Mouse (Mus musculus): ENCODE measurements around the gene Chaf1b. TPM values are rescaled to one million over a fixed set of nuclear protein-coding genes. Genes with fewer than 3 reads are reported as not detected.

Chaf1b gene
- under 1 TPM; 0.37 to 0.63 TPM for total RNA-seq (2021)
- long read RNA-seq, experiment 1, partial matches to known transcripts = 1 of 1 reads
- long read RNA-seq, experiment 1, other reads (novel, unspliced or antisense) = 0 of 1 reads
- long read RNA-seq, experiment 2, partial matches to known transcripts = 2 of 3 reads
- long read RNA-seq, experiment 2, other reads (novel, unspliced or antisense) = 0 of 3 reads

GRCm38 (mm10) chr16:93883423-93884085 lies at the start of gene Chaf1b:
Gene Chaf1b (plus strand): TSS chr16:93883901.
- peak; percentile 91 to 92 for DNase-seq (ENCODE audit: low spot score in 2 of 2)

GRCm38 (mm10) chr16:93834076-93834475 lies 49.6 kb upstream of the Chaf1b start:
- no peak for DNase-seq (ENCODE audit: low spot score in 2 of 2)

- no peak for DNase-seq (ENCODE audit: low spot score in 2 of 2)
Measured at GRCm38 (mm10) chr16:93839049-93839448, 44.7 kb upstream of the Chaf1b start.

GRCm38 (mm10) chr16:93850527-93850926 lies 33.2 kb upstream of the Chaf1b start:
- DNase-seq (ENCODE audit: low spot score in 2 of 2) = no peak

GRCm38 (mm10) chr16:93859967-93860366 lies 23.7 kb upstream of the Chaf1b start:
- DNase-seq (ENCODE audit: low spot score in 2 of 2) = no peak

GRCm38 (mm10) chr16:93860686-93861085 lies 23.0 kb upstream of the Chaf1b start:
- no peak for DNase-seq (ENCODE audit: low spot score in 2 of 2)

- no peak for DNase-seq (ENCODE audit: low spot score in 2 of 2)
Measured at GRCm38 (mm10) chr16:93874841-93875240, 8.9 kb upstream of the Chaf1b start.

GRCm38 (mm10) chr16:93877612-93878380 lies 5.9 kb upstream of the Chaf1b start:
- DNase-seq (ENCODE audit: low spot score in 2 of 2) = no peak

- DNase-seq (ENCODE audit: low spot score in 2 of 2) = no peak
Measured at GRCm38 (mm10) chr16:93884086-93884721, 503 bp downstream of the Chaf1b start.

GRCm38 (mm10) chr16:93884722-93885113 lies 1.0 kb downstream of the Chaf1b start:
- no peak for DNase-seq (ENCODE audit: low spot score in 2 of 2)

- DNase-seq (ENCODE audit: low spot score in 2 of 2) = no peak
Measured at GRCm38 (mm10) chr16:93888481-93888880, 4.8 kb downstream of the Chaf1b start.

- DNase-seq (ENCODE audit: low spot score in 2 of 2) = no peak
Measured at GRCm38 (mm10) chr16:93890948-93891604, 7.4 kb downstream of the Chaf1b start.

- peak in 1 of 2 experiments; percentile 23 for DNase-seq (ENCODE audit: low spot score in 2 of 2)
Measured at GRCm38 (mm10) chr16:93893285-93893684, 9.6 kb downstream of the Chaf1b start.

GRCm38 (mm10) chr16:93903027-93903426 lies 19.3 kb downstream of the Chaf1b start:
- DNase-seq (ENCODE audit: low spot score in 2 of 2) = no peak

GRCm38 (mm10) chr16:93906156-93907014 lies 22.7 kb downstream of the Chaf1b start:
- peak; percentile 67 to 74 for DNase-seq (ENCODE audit: low spot score in 2 of 2)

- DNase-seq (ENCODE audit: low spot score in 2 of 2) = no peak
Measured at GRCm38 (mm10) chr16:93907761-93908160, 24.1 kb downstream of the Chaf1b start.

- DNase-seq (ENCODE audit: low spot score in 2 of 2) = no peak
Measured at GRCm38 (mm10) chr16:93908196-93908595, 24.5 kb downstream of the Chaf1b start.

GRCm38 (mm10) chr16:93909936-93910335 lies 26.2 kb downstream of the Chaf1b start:
- DNase-seq (ENCODE audit: low spot score in 2 of 2) = no peak

- no peak for DNase-seq (ENCODE audit: low spot score in 2 of 2)
Measured at GRCm38 (mm10) chr16:93910735-93911665, 27.3 kb downstream of the Chaf1b start.

Data from left cerebral cortex, adult 18-20 months (tissue).